Mouse (Mus musculus): ENCODE measurements around the gene Gmds. TPM values are rescaled to one million over a fixed set of nuclear protein-coding genes. Genes with fewer than 3 reads are reported as not detected.
A peak's percentile ranks its signal among the peaks of the same experiment; 100 is the strongest.

The Gmds gene
- polyA plus RNA-seq, 1 experiment from 2014 or later = 133 TPM

- ATAC-seq (replicated peaks; ENCODE audit: low FRiP score, low TSS enrichment, low read depth) (no peak), DNase-seq (ENCODE audit: low spot score) (no peak)
- H3K4me1 ChIP-seq (replicated peaks; ENCODE audit: control insufficient read depth, insufficient read depth, low read length) = no peaks in the 10 kb centered on the region
- peaks cover 21% of the 10 kb centered on the region for H3K27me3 ChIP-seq (replicated peaks; ENCODE audit: control insufficient read depth, insufficient read depth, low read length)
- WGBS = 85% methylated on average over 5 of the region's 5 CpGs
- no peak overlapping the region for H3K4me2 ChIP-seq (ENCODE audit: low read length)
- no peaks in the 10 kb centered on the region for H3K9me3 ChIP-seq (ENCODE audit: control insufficient read depth, low read length)
- H3K36me3 ChIP-seq (ENCODE audit: control insufficient read depth, insufficient read depth, low read length) = no peaks in the 10 kb centered on the region
- no peak overlapping the region for H3K4me3 ChIP-seq (ENCODE audit: low read depth, low read length)
- no peak overlapping the region for H3K27ac ChIP-seq (ENCODE audit: low read depth)
- no peak overlapping the region for H3K9ac ChIP-seq (ENCODE audit: low read length)
Observed at GRCm38 (mm10) chr13:31827160-31827559, 511.4 kb downstream of the Gmds start.

GRCm38 (mm10) chr13:31825180-31825579 lies 513.4 kb downstream of the Gmds start:
- DNase-seq (ENCODE audit: low spot score) = no peak
- Histone ChIP-seq H3K4me2 (ENCODE audit: low read length) (no peak overlapping the region), H3K36me3 (ENCODE audit: control insufficient read depth, insufficient read depth, low read length) (no peaks in the 10 kb centered on the region), H3K4me1 (replicated peaks; ENCODE audit: control insufficient read depth, insufficient read depth, low read length) (no peaks in the 10 kb centered on the region), H3K4me3 (ENCODE audit: low read depth, low read length) (no peak overlapping the region), H3K27ac (ENCODE audit: low read depth) (no peak overlapping the region), H3K27me3 (replicated peaks; ENCODE audit: control insufficient read depth, insufficient read depth, low read length) (peaks cover 33% of the 10 kb centered on the region), H3K9me3 (ENCODE audit: control insufficient read depth, low read length) (no peaks in the 10 kb centered on the region), H3K9ac (ENCODE audit: low read length) (no peak overlapping the region)
- 100% methylated on average over 1 of the region's 1 CpGs for WGBS
- no peak for ATAC-seq (replicated peaks; ENCODE audit: low FRiP score, low TSS enrichment, low read depth)

- Histone ChIP-seq H3K27me3 (replicated peaks; ENCODE audit: control insufficient read depth, insufficient read depth, low read length) (peaks cover 50% of the 10 kb centered on the region), H3K4me3 (ENCODE audit: low read depth, low read length) (no peak overlapping the region), H3K9ac (ENCODE audit: low read length) (no peak overlapping the region), H3K9me3 (ENCODE audit: control insufficient read depth, low read length) (no peaks in the 10 kb centered on the region), H3K36me3 (ENCODE audit: control insufficient read depth, insufficient read depth, low read length) (no peaks in the 10 kb centered on the region), H3K4me1 (replicated peaks; ENCODE audit: control insufficient read depth, insufficient read depth, low read length) (no peaks in the 10 kb centered on the region), H3K4me2 (ENCODE audit: low read length) (no peak overlapping the region), H3K27ac (ENCODE audit: low read depth) (no peak overlapping the region)
- no peak for DNase-seq (ENCODE audit: low spot score)
- ATAC-seq (replicated peaks; ENCODE audit: low FRiP score, low TSS enrichment, low read depth) = no peak
- 36% methylated on average over 5 of the region's 5 CpGs for WGBS
Observed at GRCm38 (mm10) chr13:31823316-31823715, 515.2 kb downstream of the Gmds start.

GRCm38 (mm10) chr13:31821050-31821449 lies 517.5 kb downstream of the Gmds start:
- Histone ChIP-seq H3K9ac (ENCODE audit: low read length) (no peak overlapping the region), H3K27me3 (replicated peaks; ENCODE audit: control insufficient read depth, insufficient read depth, low read length) (peaks cover 73% of the 10 kb centered on the region), H3K27ac (ENCODE audit: low read depth) (no peak overlapping the region), H3K9me3 (ENCODE audit: control insufficient read depth, low read length) (no peaks in the 10 kb centered on the region), H3K36me3 (ENCODE audit: control insufficient read depth, insufficient read depth, low read length) (no peaks in the 10 kb centered on the region), H3K4me2 (ENCODE audit: low read length) (peak overlapping the region; percentile 53), H3K4me1 (replicated peaks; ENCODE audit: control insufficient read depth, insufficient read depth, low read length) (no peaks in the 10 kb centered on the region), H3K4me3 (ENCODE audit: low read depth, low read length) (0 out of 2 replicates have a peak overlapping the region, but pooled peaks have one; percentile 20)
- 24% methylated on average over 6 of the region's 6 CpGs for WGBS
- DNase-seq (ENCODE audit: low spot score) (no peak), ATAC-seq (replicated peaks; ENCODE audit: low FRiP score, low TSS enrichment, low read depth) (no peak)

- 4% methylated on average over 16 of the region's 16 CpGs for WGBS
- H3K4me2 ChIP-seq (ENCODE audit: low read length) = peak overlapping the region; percentile 53
- peak; percentile 81 for DNase-seq (ENCODE audit: low spot score)
Observed at GRCm38 (mm10) chr13:31820587-31821017, 517.9 kb downstream of the Gmds start.

GRCm38 (mm10) chr13:31819664-31820405 lies 518.7 kb downstream of the Gmds start:
- ATAC-seq (replicated peaks; ENCODE audit: low FRiP score, low TSS enrichment, low read depth) = no peak
- Histone ChIP-seq H3K27ac (ENCODE audit: low read depth) (no peak overlapping the region), H3K36me3 (ENCODE audit: control insufficient read depth, insufficient read depth, low read length) (no peaks in the 10 kb centered on the region), H3K9me3 (ENCODE audit: control insufficient read depth, low read length) (no peaks in the 10 kb centered on the region), H3K27me3 (replicated peaks; ENCODE audit: control insufficient read depth, insufficient read depth, low read length) (peaks cover 85% of the 10 kb centered on the region), H3K4me1 (replicated peaks; ENCODE audit: control insufficient read depth, insufficient read depth, low read length) (no peaks in the 10 kb centered on the region), H3K4me2 (ENCODE audit: low read length) (no peak overlapping the region), H3K9ac (ENCODE audit: low read length) (no peak overlapping the region), H3K4me3 (ENCODE audit: low read depth, low read length) (no peak overlapping the region)
- WGBS = 50% methylated on average over 14 of the region's 14 CpGs
- DNase-seq (ENCODE audit: low spot score) = no peak

More at GRCm38 (mm10) chr13:31820587-31821017, 517.9 kb downstream of the Gmds start:
- Histone ChIP-seq H3K36me3 (ENCODE audit: control insufficient read depth, insufficient read depth, low read length) (no peaks in the 10 kb centered on the region), H3K27ac (ENCODE audit: low read depth) (no peak overlapping the region), H3K4me3 (ENCODE audit: low read depth, low read length) (peak overlapping the region; percentile 20; the same call in 1 of the 2 replicates), H3K9ac (ENCODE audit: low read length) (no peak overlapping the region), H3K4me1 (replicated peaks; ENCODE audit: control insufficient read depth, insufficient read depth, low read length) (no peaks in the 10 kb centered on the region), H3K27me3 (replicated peaks; ENCODE audit: control insufficient read depth, insufficient read depth, low read length) (peaks cover 77% of the 10 kb centered on the region), H3K9me3 (ENCODE audit: control insufficient read depth, low read length) (no peaks in the 10 kb centered on the region)
- ATAC-seq (replicated peaks; ENCODE audit: low FRiP score, low TSS enrichment, low read depth) = no peak; the same call in 1 of the 2 replicates

GRCm38 (mm10) chr13:31818337-31818736 lies 520.2 kb downstream of the Gmds start:
- H3K4me3 ChIP-seq (ENCODE audit: low read depth, low read length) = no peak overlapping the region
- no peaks in the 10 kb centered on the region for H3K36me3 ChIP-seq (ENCODE audit: control insufficient read depth, insufficient read depth, low read length)
- no peak overlapping the region for H3K27ac ChIP-seq (ENCODE audit: low read depth)
- H3K9me3 ChIP-seq (ENCODE audit: control insufficient read depth, low read length) = no peaks in the 10 kb centered on the region
- H3K9ac ChIP-seq (ENCODE audit: low read length) = no peak overlapping the region
- WGBS = 41% methylated on average over 7 of the region's 7 CpGs
- H3K27me3 ChIP-seq (replicated peaks; ENCODE audit: control insufficient read depth, insufficient read depth, low read length) = peaks cover 87% of the 10 kb centered on the region
- ATAC-seq (replicated peaks; ENCODE audit: low FRiP score, low TSS enrichment, low read depth) = no peak
- no peaks in the 10 kb centered on the region for H3K4me1 ChIP-seq (replicated peaks; ENCODE audit: control insufficient read depth, insufficient read depth, low read length)
- DNase-seq (ENCODE audit: low spot score) = no peak
- H3K4me2 ChIP-seq (ENCODE audit: low read length) = no peak overlapping the region

GRCm38 (mm10) chr13:31815383-31816003 lies 523.0 kb downstream of the Gmds start:
- H3K4me1 ChIP-seq (replicated peaks; ENCODE audit: control insufficient read depth, insufficient read depth, low read length) = no peaks in the 10 kb centered on the region
- H3K27ac ChIP-seq (ENCODE audit: low read depth) = no peak overlapping the region
- no peaks in the 10 kb centered on the region for H3K36me3 ChIP-seq (ENCODE audit: control insufficient read depth, insufficient read depth, low read length)
- ATAC-seq (replicated peaks; ENCODE audit: low FRiP score, low TSS enrichment, low read depth) (no peak), DNase-seq (ENCODE audit: low spot score) (no peak)
- H3K9me3 ChIP-seq (ENCODE audit: control insufficient read depth, low read length) = no peaks in the 10 kb centered on the region
- no peak overlapping the region for H3K9ac ChIP-seq (ENCODE audit: low read length)
- no peak overlapping the region for H3K4me2 ChIP-seq (ENCODE audit: low read length)
- WGBS = 25% methylated on average over 15 of the region's 15 CpGs
- peaks cover 96% of the 10 kb centered on the region for H3K27me3 ChIP-seq (replicated peaks; ENCODE audit: control insufficient read depth, insufficient read depth, low read length)
- no peak overlapping the region for H3K4me3 ChIP-seq (ENCODE audit: low read depth, low read length)
